Mouse (Mus musculus): ENCODE data around the gene Lrrfip2.

Gene Lrrfip2

GRCm38 (mm10) chr9:111118252-111118890 is 979 bp downstream of the Lrrfip2 start:
- peak; percentile 44 for DNase-seq

- DNase-seq, result no peak
These were observed 1.6 kb downstream of the Lrrfip2 start for GRCm38 (mm10) chr9:111118891-111119441.

GRCm38 (mm10) chr9:111122446-111122845 is 5.1 kb downstream of the Lrrfip2 start:
- no peak for DNase-seq

GRCm38 (mm10) chr9:111123336-111123735 is 5.9 kb downstream of the Lrrfip2 start:
- no peak for DNase-seq

DNA sequence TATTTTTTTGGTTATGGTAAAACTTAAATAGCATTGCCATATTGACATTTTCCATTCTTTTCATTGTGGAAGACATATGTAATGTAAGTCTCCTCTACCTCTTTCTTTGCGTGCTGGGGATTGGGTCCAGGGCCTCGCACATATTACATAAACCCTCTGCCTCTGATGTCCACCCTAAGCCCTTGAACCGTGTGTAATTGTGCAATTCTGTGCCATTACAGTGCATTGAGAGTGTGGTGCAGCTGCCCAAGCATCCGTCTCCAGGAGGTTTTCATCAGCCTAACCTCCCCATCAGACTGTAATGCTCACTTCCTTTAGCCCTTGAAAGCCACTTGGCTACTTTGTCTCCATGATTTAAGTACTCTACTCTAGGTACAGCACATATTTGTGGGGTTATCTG is 7.0 kb downstream of the Lrrfip2 start:
- DNase-seq, result no peak

DNA sequence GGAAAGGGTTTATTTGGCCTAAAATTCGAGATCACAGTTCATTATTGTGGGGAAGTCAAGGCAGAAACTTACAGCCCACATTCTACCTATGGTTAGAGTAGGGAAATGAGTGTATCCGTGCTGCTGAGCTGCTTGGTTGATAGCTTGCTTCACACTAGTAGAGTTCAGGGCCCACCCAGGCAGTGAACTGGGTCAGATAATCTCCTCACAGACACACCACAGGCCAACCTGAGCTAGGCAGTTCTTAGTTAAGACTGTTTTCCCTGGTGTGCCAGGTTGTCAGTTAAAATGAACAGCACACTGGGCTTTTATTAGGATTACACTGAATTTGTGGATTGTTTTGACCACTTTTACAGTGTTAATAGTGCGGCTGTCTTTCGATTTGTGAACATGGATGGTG is 9.3 kb downstream of the Lrrfip2 start:
- DNase-seq, result no peak

GRCm38 (mm10) chr9:111127749-111128148 is 10.4 kb downstream of the Lrrfip2 start:
- DNase-seq, result no peak

GRCm38 (mm10) chr9:111130126-111130525 is 12.7 kb downstream of the Lrrfip2 start:
- DNase-seq, result no peak

- DNase-seq, result no peak
These were observed 20.8 kb downstream of the Lrrfip2 start for GRCm38 (mm10) chr9:111138161-111138560.

DNA sequence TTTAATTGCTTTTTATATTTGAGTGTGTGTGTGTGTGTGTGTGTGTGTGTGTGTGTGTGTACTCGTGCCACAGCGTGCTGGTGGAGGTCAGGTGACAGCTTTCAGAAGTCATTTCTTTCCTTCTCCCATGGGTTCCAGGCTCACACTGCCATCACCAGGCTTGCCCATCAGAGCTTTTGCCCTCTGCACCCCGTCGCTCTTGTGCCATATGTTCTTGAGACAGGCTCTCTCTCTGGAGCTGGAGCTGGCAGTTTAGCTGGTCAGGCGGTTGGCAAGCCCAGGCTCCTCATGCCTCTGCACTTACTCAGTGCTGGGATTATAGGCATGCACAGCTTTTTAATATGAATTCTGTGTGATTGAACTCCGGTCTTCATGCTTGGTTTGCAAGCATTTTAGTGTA is 25.3 kb downstream of the Lrrfip2 start:
- no peak for DNase-seq

- DNase-seq, result no peak
These were observed 26.0 kb downstream of the Lrrfip2 start for GRCm38 (mm10) chr9:111143387-111143786.

- DNase-seq, result no peak
These were observed 27.3 kb downstream of the Lrrfip2 start for GRCm38 (mm10) chr9:111144711-111145110.

DNA sequence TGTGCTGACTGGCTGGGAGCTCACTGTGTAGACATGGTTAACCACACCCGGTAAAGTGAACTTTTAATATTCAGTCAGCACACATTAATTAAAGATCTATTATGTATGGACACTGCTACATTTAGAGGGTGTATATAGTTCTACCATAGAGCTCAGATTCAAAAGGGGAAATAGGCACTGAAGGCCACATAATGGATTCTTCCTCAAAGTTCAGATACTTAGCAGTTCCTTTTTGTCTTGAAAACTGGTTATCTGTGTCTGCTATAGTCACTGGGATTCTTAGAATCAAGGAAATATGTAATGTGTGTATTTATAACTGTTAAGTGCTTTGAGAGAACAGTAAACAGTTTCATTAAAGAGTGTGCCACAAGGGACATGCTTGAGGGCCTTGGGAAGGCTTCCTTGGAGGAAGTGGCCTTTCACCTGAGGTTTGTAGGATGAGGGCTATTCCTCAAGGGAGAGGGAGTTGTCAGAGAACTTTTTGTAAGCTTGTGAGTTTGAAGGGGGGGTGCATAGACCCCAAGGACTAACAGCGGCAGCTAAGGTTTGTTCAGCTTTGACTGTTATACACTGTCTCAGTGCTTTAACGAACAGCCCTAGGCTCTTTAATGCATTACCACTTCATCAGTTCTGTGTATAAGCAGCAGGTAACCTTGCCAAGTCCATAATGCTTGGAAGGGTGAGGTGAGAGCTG is 28.3 kb downstream of the Lrrfip2 start:
- no peak for DNase-seq

DNA sequence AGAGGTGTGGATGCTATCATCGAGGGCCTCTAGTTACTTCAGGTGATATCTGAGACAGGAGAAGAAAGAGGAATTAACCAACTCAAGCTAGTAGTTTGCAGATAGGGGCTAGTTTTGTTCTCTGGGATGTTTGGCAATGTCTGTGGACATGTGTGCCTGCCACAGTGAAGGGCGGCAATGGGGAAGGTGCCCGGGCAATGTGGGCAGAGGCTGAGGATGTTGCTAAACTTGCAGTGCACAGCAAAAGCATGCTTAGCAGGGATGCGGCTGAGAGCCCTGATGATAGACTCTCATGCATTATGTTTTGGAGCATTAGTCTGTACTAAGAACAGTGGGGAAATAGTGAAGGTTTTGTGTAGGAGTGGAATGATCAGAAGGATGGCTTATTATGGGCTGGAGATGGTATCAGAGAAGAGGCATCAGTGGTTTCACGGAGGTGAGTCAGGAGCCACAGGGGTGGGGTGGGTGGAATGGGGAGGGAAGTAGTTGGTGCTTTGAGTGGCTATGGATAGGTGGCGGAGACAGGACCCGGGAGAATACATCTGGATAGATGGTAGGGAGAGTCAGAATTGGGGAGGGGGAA is 28.9 kb downstream of the Lrrfip2 start:
- no peak for DNase-seq

GRCm38 (mm10) chr9:111148006-111148405 is 30.6 kb downstream of the Lrrfip2 start:
- no peak for DNase-seq

- DNase-seq, result no peak
These were observed 31.0 kb downstream of the Lrrfip2 start for GRCm38 (mm10) chr9:111148414-111148813.

DNA sequence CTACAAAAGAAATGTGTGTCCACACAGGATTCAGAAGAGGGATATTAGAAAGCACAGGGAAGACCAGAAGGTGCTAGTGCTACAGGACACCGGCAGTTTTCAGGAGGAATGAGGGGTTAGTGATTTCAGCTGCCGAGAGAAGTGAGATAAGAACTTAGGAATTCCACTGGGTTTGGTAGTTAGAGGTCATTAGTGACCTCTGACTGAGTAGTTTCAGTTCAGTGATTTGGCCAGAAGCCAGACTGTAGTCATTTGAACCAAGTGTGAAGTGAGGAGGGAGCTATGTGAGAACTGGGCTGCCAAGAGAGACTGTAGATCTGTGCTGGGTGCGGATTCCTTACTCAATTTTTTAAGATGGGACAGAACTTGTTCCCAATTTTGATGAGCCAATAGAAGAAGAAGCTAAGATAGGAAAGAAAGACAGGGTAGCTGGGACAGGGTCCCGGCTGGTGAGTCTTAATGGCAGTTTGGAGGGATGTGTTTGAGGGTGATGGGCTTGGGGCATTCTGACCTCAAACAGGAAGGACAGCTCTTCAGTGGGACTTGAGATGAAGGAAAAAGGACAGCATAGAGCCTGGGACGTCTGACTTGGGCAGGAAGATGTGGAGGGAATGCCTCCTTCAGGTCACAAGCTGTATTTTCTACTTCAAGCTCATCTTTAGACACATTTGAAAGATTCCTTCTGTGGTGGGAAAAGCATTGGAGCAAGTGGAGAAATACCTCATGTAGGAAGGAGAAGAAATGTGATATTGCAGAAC is 32.0 kb downstream of the Lrrfip2 start:
- DNase-seq, result no peak

DNA sequence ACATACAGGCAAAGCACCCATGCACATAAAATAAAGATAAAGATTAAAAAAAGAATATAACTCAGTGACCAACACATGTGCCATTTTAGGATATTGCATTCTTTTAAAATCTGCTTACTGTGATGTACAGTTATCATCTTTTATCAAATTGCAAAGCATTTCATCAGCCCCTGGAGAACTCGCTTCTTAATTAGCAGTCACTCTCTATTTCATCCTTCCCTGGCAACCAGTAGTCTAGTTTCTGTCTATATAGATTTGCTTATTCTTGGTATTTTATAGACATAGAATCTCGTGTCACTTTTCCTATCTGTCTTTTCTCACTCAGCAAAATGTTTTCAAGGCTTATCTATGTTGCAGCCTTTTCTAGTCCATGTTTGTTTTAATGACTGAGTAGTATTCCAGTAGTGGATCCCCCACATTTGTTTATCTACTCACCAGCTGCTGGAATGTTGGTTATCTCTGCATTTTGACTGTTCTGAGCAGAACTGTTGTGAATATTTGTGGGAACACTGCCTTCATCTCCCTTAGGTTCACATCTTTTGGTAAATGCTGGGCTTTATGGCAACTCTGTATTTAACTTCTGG is 35.0 kb downstream of the Lrrfip2 start:
- no peak for DNase-seq

- no peak for DNase-seq
These were observed 35.6 kb downstream of the Lrrfip2 start for GRCm38 (mm10) chr9:111153026-111153425.

- no peak for DNase-seq
These were observed 38.5 kb downstream of the Lrrfip2 start for GRCm38 (mm10) chr9:111155764-111156458.

- DNase-seq, result no peak
These were observed 42.2 kb downstream of the Lrrfip2 start for GRCm38 (mm10) chr9:111159562-111159961.

GRCm38 (mm10) chr9:111161213-111161612 is 43.8 kb downstream of the Lrrfip2 start:
- no peak for DNase-seq

Data from right cerebral cortex, postnatal 25 days (tissue).